Mouse (Mus musculus): ENCODE measurements at regions not wholly inside any gene's neighbourhood (a gene's known extent, or its start where the extent isn't known, plus 50 kb on each side); places are given as distances from the start of the nearest gene placed in this dataset.

GRCm38 (mm10) chr1:184147713-184148112 is 113.6 kb upstream of the 1700056E22Rik start:
- TF ChIP-seq POLR2A (IDR thresholded peaks at IDR 0.05; ENCODE audit: insufficient read length, low read depth) (no peak), REST (IDR thresholded peaks at IDR 0.05; ENCODE audit: insufficient read depth, insufficient read length) (no peak), TCF12 (IDR thresholded peaks at IDR 0.05; ENCODE audit: insufficient read depth, poor library complexity, severe bottlenecking) (no peak), SRF (IDR thresholded peaks at IDR 0.05; ENCODE audit: control insufficient read depth, insufficient read length, low read depth) (no peak), CEBPB (IDR thresholded peaks at IDR 0.05; ENCODE audit: insufficient read depth, poor library complexity, severe bottlenecking) (no peak), MYOD1 (IDR thresholded peaks at IDR 0.05; ENCODE audit: control insufficient read depth in 1 of 3, insufficient read length in 2 of 3, low read depth in 2 of 3) (peak in 1 of 3 experiments; percentile 62)
